Mouse (Mus musculus): ENCODE data around the gene Atp7b. TPM values are rescaled to one million over a fixed set of nuclear protein-coding genes. Genes with fewer than 3 reads are reported as not detected.

The Atp7b gene
- polyA plus RNA-seq, 1 experiment from 2014 or later, result 1.1 TPM

DNA sequence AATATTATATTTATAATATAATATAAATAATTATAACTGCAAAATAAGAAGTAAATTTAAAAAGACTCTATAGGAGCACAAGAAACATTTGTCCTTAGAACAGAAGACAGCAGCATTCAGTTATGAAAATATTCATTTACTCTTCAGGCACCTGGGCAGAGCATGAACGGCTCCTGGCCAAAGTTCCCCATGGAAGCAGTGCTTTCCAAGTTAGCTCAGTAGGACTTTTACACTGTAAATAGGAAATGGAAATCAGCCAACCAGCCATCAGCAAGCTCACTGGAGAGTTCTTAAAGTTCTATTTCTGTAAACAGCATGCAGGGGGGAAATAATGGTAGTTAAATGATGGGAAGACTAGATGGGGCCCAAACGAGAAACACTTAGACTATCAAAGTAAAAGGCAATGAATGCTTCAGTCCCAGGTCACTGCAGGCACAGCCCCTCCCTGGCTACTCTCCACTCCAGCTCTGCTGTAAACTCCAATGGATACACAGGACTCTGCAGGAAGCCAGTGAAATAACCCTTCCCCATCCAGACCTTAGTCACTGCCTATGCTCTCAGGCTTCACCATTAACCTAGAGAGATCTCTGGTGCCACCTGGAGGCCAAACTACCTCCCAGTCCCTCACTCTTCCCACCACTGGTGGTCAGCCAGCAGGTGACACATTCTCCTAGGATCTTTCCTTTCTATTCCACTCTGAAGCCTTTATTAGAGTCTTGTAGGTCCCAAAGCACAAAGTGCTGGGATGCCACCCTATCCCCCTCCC lies 12.2 kb downstream of the Atp7b start:
- H3K36me3 ChIP-seq, result no peaks in the 10 kb centered on the region
- H3K4me1 ChIP-seq, result peaks cover 6% of the 10 kb centered on the region; the same call in 1 of the 2 replicates
- DNase-seq (ENCODE audit: low spot score), result peak; percentile 68
- H3K4me3 ChIP-seq, result no peak overlapping the region
- no peak overlapping the region for H3K27ac ChIP-seq
- H3K9me3 ChIP-seq (replicated peaks), result no peaks in the 10 kb centered on the region
- no peaks in the 10 kb centered on the region for H3K27me3 ChIP-seq (ENCODE audit: low read depth, poor library complexity, severe bottlenecking)
- 67% methylated on average over 2 of the region's 2 CpGs for WGBS

- no peaks in the 10 kb centered on the region for H3K36me3 ChIP-seq
- peak overlapping the region; percentile 53; the same call in 1 of the 2 replicates for H3K27ac ChIP-seq
- peaks cover 6% of the 10 kb centered on the region; the same call in 1 of the 2 replicates for H3K27me3 ChIP-seq (ENCODE audit: low read depth, poor library complexity, severe bottlenecking)
- no peak overlapping the region for H3K4me3 ChIP-seq
- H3K9me3 ChIP-seq (replicated peaks), result no peaks in the 10 kb centered on the region
- peaks cover 14% of the 10 kb centered on the region for H3K4me1 ChIP-seq
- WGBS, result 45% methylated on average over 12 of the region's 12 CpGs
- DNase-seq (ENCODE audit: low spot score), result no peak
Observed at GRCm38 (mm10) chr8:22043706-22044105, 16.4 kb downstream of the Atp7b start.

DNA sequence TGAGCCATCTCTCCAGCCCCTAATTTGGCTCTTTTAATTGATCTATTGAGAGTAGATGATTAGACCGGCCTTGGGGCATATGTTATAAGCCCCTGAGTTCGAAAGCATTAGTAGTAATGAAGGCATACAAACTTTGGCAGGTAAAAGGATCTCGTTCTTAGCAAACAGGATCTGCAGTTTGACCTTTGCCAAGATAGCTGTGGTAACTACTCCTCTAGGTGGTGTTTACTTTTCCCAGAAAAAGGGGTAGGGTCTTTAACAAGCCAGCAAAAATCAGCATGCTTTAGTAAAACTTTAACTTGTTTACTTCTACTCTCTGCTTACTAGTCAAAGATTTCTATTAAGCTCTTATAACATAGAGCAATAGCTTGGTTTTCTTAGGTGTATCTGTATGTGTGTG lies 17.6 kb downstream of the Atp7b start:
- no peak overlapping the region for H3K27ac ChIP-seq
- WGBS, result 89% methylated on average over 3 of the region's 3 CpGs
- H3K4me1 ChIP-seq, result peaks cover 14% of the 10 kb centered on the region
- no peak overlapping the region for H3K4me3 ChIP-seq
- H3K36me3 ChIP-seq, result no peaks in the 10 kb centered on the region
- DNase-seq (ENCODE audit: low spot score), result no peak
- H3K9me3 ChIP-seq (replicated peaks), result no peaks in the 10 kb centered on the region
- peaks cover 6% of the 10 kb centered on the region; the same call in 1 of the 2 replicates for H3K27me3 ChIP-seq (ENCODE audit: low read depth, poor library complexity, severe bottlenecking)

GRCm38 (mm10) chr8:22040153-22040509 lies 20.0 kb downstream of the Atp7b start:
- Histone ChIP-seq H3K36me3 (no peaks in the 10 kb centered on the region), H3K9me3 (replicated peaks) (no peaks in the 10 kb centered on the region), H3K27me3 (ENCODE audit: low read depth, poor library complexity, severe bottlenecking) (peaks cover 6% of the 10 kb centered on the region; the same call in 1 of the 2 replicates), H3K27ac (no peak overlapping the region), H3K4me3 (no peak overlapping the region), H3K4me1 (peaks cover 14% of the 10 kb centered on the region)
- no peak for DNase-seq (ENCODE audit: low spot score)
- WGBS, result 50% methylated on average over 6 of the region's 6 CpGs

GRCm38 (mm10) chr8:22039468-22040152 lies 20.5 kb downstream of the Atp7b start:
- Histone ChIP-seq H3K4me3 (no peak overlapping the region), H3K27ac (peak overlapping the region; percentile 46; the same call in 1 of the 2 replicates), H3K27me3 (ENCODE audit: low read depth, poor library complexity, severe bottlenecking) (peaks cover 6% of the 10 kb centered on the region; the same call in 1 of the 2 replicates), H3K9me3 (replicated peaks) (no peaks in the 10 kb centered on the region), H3K4me1 (peaks cover 14% of the 10 kb centered on the region), H3K36me3 (no peaks in the 10 kb centered on the region)
- no peak for DNase-seq (ENCODE audit: low spot score)
- WGBS, result 18% methylated on average over 15 of the region's 15 CpGs

GRCm38 (mm10) chr8:22037022-22037421 lies 23.1 kb downstream of the Atp7b start:
- H3K27ac ChIP-seq, result no peak overlapping the region
- H3K36me3 ChIP-seq, result no peaks in the 10 kb centered on the region
- no peaks in the 10 kb centered on the region for H3K9me3 ChIP-seq (replicated peaks)
- H3K4me1 ChIP-seq, result peaks cover 8% of the 10 kb centered on the region
- WGBS, result 79% methylated on average over 7 of the region's 7 CpGs
- H3K27me3 ChIP-seq (ENCODE audit: low read depth, poor library complexity, severe bottlenecking), result peaks cover 6% of the 10 kb centered on the region; the same call in 1 of the 2 replicates
- no peak overlapping the region for H3K4me3 ChIP-seq
- no peak for DNase-seq (ENCODE audit: low spot score)

- 94% methylated on average over 9 of the region's 9 CpGs for WGBS
- Histone ChIP-seq H3K9me3 (replicated peaks) (no peaks in the 10 kb centered on the region), H3K4me3 (no peak overlapping the region)
Observed at GRCm38 (mm10) chr8:22036137-22036536, 24.0 kb downstream of the Atp7b start.

GRCm38 (mm10) chr8:22030990-22031389 lies 29.1 kb downstream of the Atp7b start:
- H3K4me3 ChIP-seq, result no peak overlapping the region
- WGBS, result 95% methylated on average over 3 of the region's 3 CpGs
- no peaks in the 10 kb centered on the region for H3K4me1 ChIP-seq

More at GRCm38 (mm10) chr8:22036137-22036536, 24.0 kb downstream of the Atp7b start:
- peaks cover 6% of the 10 kb centered on the region; the same call in 1 of the 2 replicates for H3K27me3 ChIP-seq (ENCODE audit: low read depth, poor library complexity, severe bottlenecking)
- no peak for DNase-seq (ENCODE audit: low spot score)
- H3K27ac ChIP-seq, result no peak overlapping the region
- no peaks in the 10 kb centered on the region for H3K36me3 ChIP-seq
- peaks cover 8% of the 10 kb centered on the region for H3K4me1 ChIP-seq

DNA sequence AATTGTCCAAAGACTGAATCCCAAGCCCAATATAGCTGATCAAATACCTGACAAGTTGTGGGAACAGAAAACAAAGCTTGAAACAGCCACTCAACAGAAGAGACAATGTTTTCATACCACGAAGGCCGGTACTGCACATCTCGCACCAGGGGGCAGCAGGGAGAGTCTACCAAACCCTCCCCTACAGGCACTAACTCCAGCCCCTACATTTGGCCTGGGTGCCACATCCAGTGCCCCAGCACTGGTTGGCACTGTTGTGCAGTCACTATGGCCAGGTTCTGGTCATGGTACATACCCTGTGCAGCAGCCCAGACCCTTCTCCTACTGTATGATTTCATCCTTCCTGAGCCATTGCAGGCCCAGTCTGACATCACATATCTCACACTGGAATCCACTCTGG lies 31.1 kb downstream of the Atp7b start:
- Histone ChIP-seq H3K4me3 (no peak overlapping the region), H3K36me3 (no peaks in the 10 kb centered on the region), H3K27ac (no peak overlapping the region), H3K9me3 (replicated peaks) (no peaks in the 10 kb centered on the region), H3K27me3 (ENCODE audit: low read depth, poor library complexity, severe bottlenecking) (no peaks in the 10 kb centered on the region), H3K4me1 (no peaks in the 10 kb centered on the region)
- WGBS, result 89% methylated on average over 3 of the region's 3 CpGs
- no peak for DNase-seq (ENCODE audit: low spot score)

More at GRCm38 (mm10) chr8:22030990-22031389, 29.1 kb downstream of the Atp7b start:
- Histone ChIP-seq H3K27me3 (ENCODE audit: low read depth, poor library complexity, severe bottlenecking) (no peaks in the 10 kb centered on the region), H3K36me3 (no peaks in the 10 kb centered on the region), H3K27ac (no peak overlapping the region), H3K9me3 (replicated peaks) (no peaks in the 10 kb centered on the region)
- no peak for DNase-seq (ENCODE audit: low spot score)

GRCm38 (mm10) chr8:22025241-22025640 lies 34.9 kb downstream of the Atp7b start:
- no peak overlapping the region for H3K4me3 ChIP-seq
- 70% methylated on average over 4 of the region's 4 CpGs for WGBS
- no peaks in the 10 kb centered on the region for H3K27me3 ChIP-seq (ENCODE audit: low read depth, poor library complexity, severe bottlenecking)
- H3K9me3 ChIP-seq (replicated peaks), result no peaks in the 10 kb centered on the region
- H3K36me3 ChIP-seq, result no peaks in the 10 kb centered on the region
- no peaks in the 10 kb centered on the region for H3K4me1 ChIP-seq
- no peak overlapping the region for H3K27ac ChIP-seq
- DNase-seq (ENCODE audit: low spot score), result no peak

GRCm38 (mm10) chr8:22022244-22022643 lies 37.9 kb downstream of the Atp7b start:
- no peak for DNase-seq (ENCODE audit: low spot score)
- no peaks in the 10 kb centered on the region for H3K36me3 ChIP-seq
- no peaks in the 10 kb centered on the region for H3K9me3 ChIP-seq (replicated peaks)
- H3K4me1 ChIP-seq, result peaks cover 9% of the 10 kb centered on the region
- H3K27ac ChIP-seq, result no peak overlapping the region
- no peaks in the 10 kb centered on the region for H3K27me3 ChIP-seq (ENCODE audit: low read depth, poor library complexity, severe bottlenecking)
- no peak overlapping the region for H3K4me3 ChIP-seq
- WGBS, result 57% methylated on average over 7 of the region's 7 CpGs

GRCm38 (mm10) chr8:22019498-22019897 lies 40.6 kb downstream of the Atp7b start:
- Histone ChIP-seq H3K27ac (no peak overlapping the region), H3K4me3 (no peak overlapping the region), H3K36me3 (no peaks in the 10 kb centered on the region), H3K4me1 (peaks cover 9% of the 10 kb centered on the region), H3K9me3 (replicated peaks) (no peaks in the 10 kb centered on the region), H3K27me3 (ENCODE audit: low read depth, poor library complexity, severe bottlenecking) (no peaks in the 10 kb centered on the region)
- 95% methylated on average over 5 of the region's 5 CpGs for WGBS
- no peak for DNase-seq (ENCODE audit: low spot score)

DNA sequence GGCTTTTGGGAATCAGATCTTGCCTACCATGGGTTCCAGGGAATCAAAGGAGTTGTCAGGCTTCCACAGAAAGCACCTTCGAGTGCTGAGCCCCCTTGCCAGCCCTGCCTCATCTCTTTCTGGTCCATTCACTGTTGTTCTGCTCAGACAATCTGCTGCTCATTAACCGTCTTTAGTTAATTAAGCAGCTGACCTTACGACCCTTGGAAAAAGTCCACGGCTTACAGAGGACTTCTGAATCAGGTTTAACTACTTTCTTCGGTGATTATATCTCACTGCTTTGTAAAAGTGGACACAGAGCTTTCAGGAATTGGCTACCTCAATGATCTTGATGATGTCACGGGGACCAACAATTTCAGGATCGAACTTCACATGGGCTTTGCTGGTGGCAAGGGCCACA lies 42.4 kb downstream of the Atp7b start:
- Histone ChIP-seq H3K36me3 (no peaks in the 10 kb centered on the region), H3K27ac (no peak overlapping the region), H3K9me3 (replicated peaks) (no peaks in the 10 kb centered on the region), H3K27me3 (ENCODE audit: low read depth, poor library complexity, severe bottlenecking) (no peaks in the 10 kb centered on the region), H3K4me3 (no peak overlapping the region), H3K4me1 (peaks cover 9% of the 10 kb centered on the region)
- WGBS, result 48% methylated on average over 7 of the region's 7 CpGs
- no peak for DNase-seq (ENCODE audit: low spot score)
